Mouse (Mus musculus) spleen, adult 2 months (tissue): ENCODE data around the gene Dnase2b. TPM values are rescaled to one million over a fixed set of nuclear protein-coding genes. Genes with fewer than 3 reads are reported as not detected.

Experiments used
- DNase-seq, 2 experiments: peaks; one replicate each; pipeline versions ENCODE4 v3.0.0 to v3.0.0-alpha.2; 2012 to 2021; ENCODE audit warnings: low spot score in 2 of 2, low read depth in 1 of 2
- H3K27ac ChIP-seq: fragments of 200-500 bp; 2 replicates; pipeline ENCODE4 v1.5.1; 2012; ENCODE audit warnings: low read length, inconsistent platforms; ENCODE audit not compliant: insufficient read depth
- H3K27me3 ChIP-seq: fragments of 200-500 bp; 2 replicates; pipeline ENCODE4 v1.6.1; 2012; ENCODE audit warnings: mild to moderate bottlenecking, moderate library complexity, low read length, inconsistent platforms; ENCODE audit not compliant: control insufficient read depth, insufficient read depth
- H3K36me3 ChIP-seq: fragments of 200-500 bp; 2 replicates; pipeline ENCODE4 v1.6.1; 2012; ENCODE audit warnings: mild to moderate bottlenecking, low read length, inconsistent platforms; ENCODE audit not compliant: control insufficient read depth, insufficient read depth
- H3K4me1 ChIP-seq: fragments of 200-500 bp; 2 replicates; pipeline ENCODE4 v1.6.1; 2011; ENCODE audit warnings: inconsistent platforms; ENCODE audit not compliant: control insufficient read depth, insufficient read depth, insufficient read length
- H3K4me3 ChIP-seq: fragments of 200-500 bp; 2 replicates; pipeline ENCODE4 v1.5.1; 2011; ENCODE audit warnings: mild to moderate bottlenecking, inconsistent platforms; ENCODE audit not compliant: insufficient read depth, insufficient read length; ENCODE audit errors: extremely low read depth
- CTCF ChIP-seq: fragments of 200-500 bp; IDR thresholded peaks from 2 replicates; pipeline ENCODE4 v1.5.1; 2011; ENCODE audit warnings: mild to moderate bottlenecking, inconsistent platforms; ENCODE audit not compliant: insufficient read depth, insufficient read length, insufficient replicate concordance; ENCODE audit errors: extremely low read depth
- POLR2A ChIP-seq: fragments of 200-500 bp; IDR thresholded peaks from 2 replicates; pipeline ENCODE4 v1.6.1; 2011; ENCODE audit warnings: low read depth, low read length, inconsistent platforms
- WGBS: fragments of 180-500 bp; shearing (Covaris S2); methylation state at CpG from one replicate; pipeline ENCODE4 v1.1.7; 2018; 5-methylcytosine and 5-hydroxymethylcytosine counted together
- polyA plus RNA-seq: library from polyadenylated mRNA; depleted of rRNA; stranded (reverse); fragments of >200 nt; gene quantifications from 2 replicates; pipeline ENCODE4 v1.2.3, GENCODE M21; 2012

Dnase2b gene
- polyA plus RNA-seq, 1 experiment: not detected

DNA sequence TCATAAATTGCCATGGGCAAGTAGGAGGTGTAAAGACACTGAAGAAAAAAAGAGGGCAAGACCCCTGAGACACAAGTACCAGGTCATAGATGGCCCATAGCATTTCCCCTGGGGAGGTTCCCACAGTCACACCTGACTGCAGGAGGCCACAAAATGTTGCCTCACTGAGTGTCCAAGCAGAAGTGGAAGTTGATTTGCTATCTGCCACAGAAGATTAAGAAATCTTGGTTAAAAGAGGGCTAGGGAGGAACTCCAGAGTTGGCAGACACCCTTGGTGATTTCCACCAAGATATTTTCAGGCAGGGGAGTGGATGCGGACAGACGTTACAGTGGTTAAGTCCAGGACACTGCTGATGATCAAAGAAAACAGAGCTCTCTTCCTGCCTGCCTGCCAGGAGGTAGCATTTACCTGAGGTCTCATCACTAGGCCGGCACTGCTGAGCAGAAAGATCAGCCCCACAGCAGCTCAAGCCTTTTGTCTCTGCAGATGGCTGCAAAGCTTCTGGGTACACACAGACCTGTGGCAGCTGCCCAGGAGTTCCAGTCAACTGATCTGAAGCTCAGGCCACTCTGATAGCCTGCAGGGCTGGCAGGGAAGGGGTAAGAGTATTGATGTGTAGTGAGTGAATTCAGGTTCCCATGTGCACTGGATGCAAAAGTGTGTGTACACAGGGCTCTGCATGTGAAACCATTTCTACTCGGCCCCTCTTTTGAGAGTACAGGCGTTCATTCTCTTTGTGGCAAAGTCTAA lies 1.3 kb upstream of the Dnase2b start:
- Histone ChIP-seq H3K36me3 (no peaks in the 10 kb centered on the region), H3K4me3 (no peak overlapping the region), H3K4me1 (no peaks in the 10 kb centered on the region), H3K27ac (peak overlapping the region; percentile 25), H3K27me3 (no peaks in the 10 kb centered on the region)
- DNase-seq: no peak
- WGBS: 47% methylated on average over 5 of the region's 5 CpGs
- TF ChIP-seq CTCF (no peak), POLR2A (no peak)

DNA sequence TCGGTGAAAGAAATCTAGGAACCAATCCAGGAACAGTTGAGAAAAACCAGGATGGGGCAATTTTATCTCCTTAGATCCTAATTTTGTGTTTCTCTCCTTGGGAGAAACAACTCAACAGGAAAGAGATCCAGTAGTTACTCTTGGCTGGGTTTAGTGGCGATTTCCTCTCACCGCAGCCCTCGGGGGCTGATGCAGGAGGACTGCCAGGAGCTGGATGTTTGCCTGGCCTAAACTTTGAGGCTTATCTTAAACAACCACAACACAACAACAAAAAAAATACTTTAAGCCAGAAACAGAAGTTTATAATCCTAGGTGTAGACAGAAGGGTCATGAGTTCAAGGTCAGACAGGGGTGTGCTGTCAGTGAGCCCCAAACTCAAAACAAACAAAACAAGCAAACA lies 3.6 kb downstream of the Dnase2b start:
- Histone ChIP-seq H3K36me3 (no peaks in the 10 kb centered on the region), H3K4me1 (no peaks in the 10 kb centered on the region), H3K4me3 (no peak overlapping the region), H3K27ac (no peak overlapping the region), H3K27me3 (no peaks in the 10 kb centered on the region)
- WGBS: 85% methylated on average over 4 of the region's 4 CpGs
- TF ChIP-seq POLR2A (no peak), CTCF (no peak)
- DNase-seq: no peak

DNA sequence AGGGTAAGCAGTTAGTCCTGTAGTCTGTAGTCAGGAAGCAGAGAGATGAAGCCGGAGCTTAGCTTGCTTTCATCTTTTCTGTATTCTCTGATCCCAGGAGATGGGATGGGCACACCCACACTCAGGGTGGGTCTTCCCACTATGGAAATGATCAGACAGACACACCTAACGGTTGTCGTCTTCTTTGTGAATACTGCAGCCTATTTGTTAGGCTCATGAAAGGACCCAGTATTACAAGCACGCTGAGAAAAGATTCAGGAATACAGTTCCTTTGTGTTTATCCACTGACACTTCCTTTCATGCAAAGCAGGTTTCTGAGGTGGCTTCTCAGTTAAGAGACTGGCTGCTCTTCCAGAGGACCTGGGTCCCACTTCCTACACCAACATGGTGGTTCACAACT lies 4.1 kb downstream of the Dnase2b start:
- Histone ChIP-seq H3K36me3 (no peaks in the 10 kb centered on the region), H3K4me3 (no peak overlapping the region), H3K27me3 (no peaks in the 10 kb centered on the region), H3K4me1 (no peaks in the 10 kb centered on the region), H3K27ac (no peak overlapping the region)
- WGBS: 88% methylated on average over 4 of the region's 4 CpGs
- TF ChIP-seq CTCF (no peak), POLR2A (no peak)
- DNase-seq: no peak

DNA sequence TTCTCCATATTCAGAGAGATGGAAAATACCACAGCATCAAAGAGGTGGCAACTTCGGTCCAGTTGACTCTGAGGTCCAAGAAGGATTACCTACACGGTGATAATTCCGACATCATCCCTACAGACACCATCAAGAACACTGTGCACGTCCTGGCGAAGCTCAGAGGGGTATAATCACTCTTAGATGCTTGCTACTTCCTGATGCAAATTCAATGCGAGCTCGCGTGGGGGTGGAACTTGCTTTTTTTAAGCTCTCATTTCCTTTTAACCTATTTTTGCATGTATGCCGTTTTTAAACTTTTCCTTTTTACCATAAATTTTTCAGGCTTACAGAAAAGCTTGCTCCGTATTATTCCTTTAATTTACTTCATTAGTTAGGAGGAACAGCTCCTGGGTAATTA lies 5.1 kb downstream of the Dnase2b start:
- no peak overlapping the region for H3K27ac ChIP-seq
- H3K4me3 ChIP-seq: no peak overlapping the region
- H3K27me3 ChIP-seq: no peaks in the 10 kb centered on the region
- H3K4me1 ChIP-seq: no peaks in the 10 kb centered on the region
- TF ChIP-seq CTCF (no peak), POLR2A (no peak)
- H3K36me3 ChIP-seq: no peaks in the 10 kb centered on the region
- no peak for DNase-seq
- 37% methylated on average over 10 of the region's 10 CpGs for WGBS

DNA sequence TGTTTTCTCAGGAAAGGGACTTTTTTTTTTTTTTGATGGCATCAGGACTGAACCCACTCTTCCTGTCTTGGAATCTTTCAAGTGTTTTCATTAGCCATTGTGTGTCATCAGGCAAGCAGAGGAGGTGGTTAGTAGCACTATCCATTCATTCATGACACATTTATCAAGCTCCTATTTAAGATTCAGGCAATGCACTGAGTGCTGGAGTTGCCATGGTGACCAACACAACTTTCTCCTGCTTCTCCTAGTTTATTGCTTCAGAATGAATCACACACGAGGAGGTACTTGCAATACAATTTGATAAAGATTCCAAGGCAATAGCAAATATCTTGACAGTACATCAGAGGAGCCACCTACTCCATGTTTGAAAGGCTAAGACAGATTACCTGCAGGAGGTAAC lies 8.0 kb downstream of the Dnase2b start:
- Histone ChIP-seq H3K4me3 (no peak overlapping the region), H3K27ac (no peak overlapping the region), H3K4me1 (no peaks in the 10 kb centered on the region), H3K36me3 (no peaks in the 10 kb centered on the region), H3K27me3 (no peaks in the 10 kb centered on the region)
- WGBS: 59% methylated on average over 1 of the region's 1 CpGs
- no peak for TF ChIP-seq CTCF
- TF ChIP-seq POLR2A: no peak
- DNase-seq: no peak

DNA sequence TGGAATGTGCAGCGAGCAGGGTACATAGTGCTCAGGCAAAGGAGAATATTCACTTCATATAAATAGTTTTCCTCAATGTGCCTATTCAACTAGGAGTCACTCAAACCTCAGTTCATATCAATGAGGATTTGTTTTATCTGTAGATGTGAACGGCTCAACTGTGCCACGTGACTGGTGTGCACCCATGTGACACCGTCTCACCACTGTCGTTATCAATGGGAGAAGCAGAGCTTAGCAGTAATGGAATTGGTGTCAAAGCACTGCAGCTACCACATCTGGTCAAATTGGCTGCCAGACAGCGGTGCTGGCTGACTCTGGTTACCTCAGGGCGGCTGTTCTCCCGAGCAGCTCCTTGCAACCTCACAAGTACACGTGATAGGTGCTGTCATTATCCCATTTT lies 10.7 kb downstream of the Dnase2b start:
- Histone ChIP-seq H3K27ac (no peak overlapping the region), H3K36me3 (no peaks in the 10 kb centered on the region)

DNA sequence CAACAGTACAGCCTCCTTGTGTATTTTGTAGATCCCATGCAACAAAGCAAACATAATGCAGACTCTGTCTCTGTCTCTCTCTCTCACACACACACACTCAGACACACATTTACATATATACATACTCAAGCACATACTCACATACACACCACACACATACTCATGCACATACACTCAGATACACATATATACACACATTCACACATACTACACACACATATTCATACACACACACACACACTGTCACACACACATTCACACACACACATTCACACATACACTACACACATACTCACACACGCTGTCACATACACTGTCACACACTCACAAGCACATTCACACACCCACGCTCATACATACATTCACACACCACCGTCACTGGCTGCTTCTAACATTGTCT lies 12.9 kb downstream of the Dnase2b start:
- Histone ChIP-seq H3K27ac (no peak overlapping the region), H3K27me3 (no peaks in the 10 kb centered on the region), H3K4me1 (no peaks in the 10 kb centered on the region), H3K4me3 (no peak overlapping the region), H3K36me3 (no peaks in the 10 kb centered on the region)
- TF ChIP-seq POLR2A (no peak), CTCF (no peak)
- WGBS: 91% methylated on average over 3 of the region's 3 CpGs
- DNase-seq: no peak

More for the DNA sequence above, 10.7 kb downstream of the Dnase2b start:
- DNase-seq: no peak
- TF ChIP-seq POLR2A: no peak
- no peak for TF ChIP-seq CTCF
- H3K4me3 ChIP-seq: no peak overlapping the region
- no peaks in the 10 kb centered on the region for H3K27me3 ChIP-seq
- H3K4me1 ChIP-seq: no peaks in the 10 kb centered on the region
- 89% methylated on average over 9 of the region's 9 CpGs for WGBS
